Mouse (Mus musculus) bone marrow, adult 2 months (tissue): Measurements from ENCODE around the gene Cmklr1.

Source experiments
- CTCF ChIP-seq: fragments of 200-500 bp; IDR thresholded peaks from 2 replicates; pipeline ENCODE4 v1.5.1; 2011; ENCODE audit warnings: low read length, control low read depth; ENCODE audit not compliant: control insufficient read depth, insufficient read depth
- POLR2A ChIP-seq: fragments of 200-500 bp; IDR thresholded peaks from 2 replicates; pipeline ENCODE4 v1.6.1; 2011; ENCODE audit warnings: low read depth, mild to moderate bottlenecking, control low read depth, low read length, borderline replicate concordance; ENCODE audit not compliant: control insufficient read depth

DNA sequence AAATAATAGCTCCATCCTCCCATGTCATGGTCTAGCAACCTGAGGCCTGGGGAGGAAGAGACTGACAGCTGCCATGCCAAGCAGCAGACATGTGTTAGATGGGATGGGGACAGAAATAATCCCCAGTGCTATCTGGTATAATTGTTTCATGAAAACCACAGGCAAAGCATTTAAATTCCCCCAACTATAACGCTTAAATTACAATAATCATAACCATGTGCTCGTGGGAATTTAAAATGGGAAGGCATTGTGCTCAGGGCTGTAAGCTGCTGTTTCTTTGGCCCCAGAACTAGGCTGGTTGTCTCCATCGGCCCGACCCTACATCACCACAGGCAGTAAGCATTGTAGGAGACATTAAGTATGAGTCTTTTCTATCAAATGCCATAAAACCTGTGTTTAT is 49.4 kb downstream of the Cmklr1 start:
- TF ChIP-seq POLR2A = no peak
- TF ChIP-seq CTCF = no peak
